Mouse (Mus musculus) myocyte (in vitro differentiated cells): ENCODE results near the gene Trmt1. TPM values are rescaled to one million over a fixed set of nuclear protein-coding genes. Genes with fewer than 3 reads are reported as not detected.

ENCODE experiments used
- H3K27me3 ChIP-seq: one replicate; pipeline ENCODE4 v1.6.1; 2011; ENCODE audit not compliant: control insufficient read depth, insufficient read depth, insufficient read length
- H3K36me3 ChIP-seq: one replicate; pipeline ENCODE4 v1.6.1; 2011; ENCODE audit not compliant: control insufficient read depth, insufficient read depth
- H3K4me2 ChIP-seq: one replicate; pipeline ENCODE4 v1.6.1; 2011; ENCODE audit warnings: low read depth, control low read depth
- H3K4me3 ChIP-seq: one replicate; pipeline ENCODE4 v1.5.1; 2011; ENCODE audit warnings: mild to moderate bottlenecking, control low read depth, moderate library complexity
- H3K79me2 ChIP-seq: one replicate; pipeline ENCODE4 v1.6.1; 2011; ENCODE audit not compliant: control insufficient read depth, insufficient read depth
- H3ac ChIP-seq: one replicate; pipeline ENCODE4 v1.6.1; 2011; ENCODE audit not compliant: control insufficient read depth, insufficient read length
- CEBPB ChIP-seq: IDR thresholded peaks from 2 replicates; pipeline ENCODE4 v1.6.1; 2011; ENCODE audit warnings: mild to moderate bottlenecking, moderate library complexity; ENCODE audit not compliant: poor library complexity, insufficient read depth, severe bottlenecking
- E2F4 ChIP-seq: IDR thresholded peaks from one replicate; pipeline ENCODE4 v1.6.1; 2011; ENCODE audit warnings: mild to moderate bottlenecking, control low read depth, moderate library complexity; ENCODE audit not compliant: insufficient read depth
- MAX ChIP-seq: IDR thresholded peaks from one replicate; pipeline ENCODE4 v1.6.1; 2011; ENCODE audit warnings: low read depth, mild to moderate bottlenecking, control low read depth
- MYOD1 ChIP-seq, 3 experiments: IDR thresholded peaks; one replicate each; pipeline ENCODE4 v1.6.1; 2011; ENCODE audit warnings: control low read depth in 2 of 3, low read depth in 2 of 3, mild to moderate bottlenecking in 2 of 3, moderate library complexity in 1 of 3; ENCODE audit not compliant: insufficient read length in 2 of 3, control insufficient read depth in 1 of 3
- MYOG ChIP-seq, 3 experiments: IDR thresholded peaks; one replicate each; pipeline ENCODE4 v1.6.1; 2011; ENCODE audit warnings: control low read depth in 2 of 3, low read depth in 2 of 3, mild to moderate bottlenecking in 2 of 3; ENCODE audit not compliant: insufficient read length in 2 of 3, control insufficient read depth in 1 of 3, insufficient read depth in 1 of 3
- POLR2A ChIP-seq: IDR thresholded peaks from one replicate; pipeline ENCODE4 v1.6.1; 2011; ENCODE audit warnings: low read depth, mild to moderate bottlenecking, control low read depth, moderate library complexity; ENCODE audit not compliant: insufficient read length
- POLR2AphosphoS2 ChIP-seq: IDR thresholded peaks from one replicate; pipeline ENCODE4 v1.6.1; 2011; ENCODE audit warnings: low read depth, control low read depth; ENCODE audit not compliant: insufficient read length
- REST ChIP-seq: IDR thresholded peaks from one replicate; pipeline ENCODE4 v1.6.1; 2011; ENCODE audit warnings: mild to moderate bottlenecking, control low read depth, moderate library complexity; ENCODE audit not compliant: insufficient read depth, insufficient read length
- SRF ChIP-seq: IDR thresholded peaks from one replicate; pipeline ENCODE4 v1.6.1; 2011; ENCODE audit warnings: low read depth; ENCODE audit not compliant: control insufficient read depth, insufficient read length
- TCF12 ChIP-seq: IDR thresholded peaks from one replicate; pipeline ENCODE4 v1.6.1; 2011; ENCODE audit warnings: mild to moderate bottlenecking, control low read depth; ENCODE audit not compliant: poor library complexity, insufficient read depth, severe bottlenecking
- TCF3 ChIP-seq: IDR thresholded peaks from one replicate; pipeline ENCODE4 v1.6.1; 2011; ENCODE audit warnings: low read depth, control low read depth; ENCODE audit not compliant: insufficient read length
- USF1 ChIP-seq: IDR thresholded peaks from one replicate; pipeline ENCODE4 v1.6.1; 2011; ENCODE audit warnings: low read depth, mild to moderate bottlenecking, control low read depth, moderate library complexity
- polyA plus RNA-seq: library from polyadenylated mRNA; unstranded; fragments of >200 nt; fragmentation: generic; extraction: Trizol; gene quantifications from one replicate; pipeline ENCODE4 v1.2.1, GENCODE M21; 2012; ENCODE audit warnings: missing spikeins

Gene Trmt1
- polyA plus RNA-seq, 1 experiment: 94.4 TPM

GRCm38 (mm10) chr8:84712759-84713120 is 26.6 kb downstream of the Trmt1 start:
- no peaks in the 10 kb centered on the region for H3K79me2 ChIP-seq
- no peak overlapping the region for H3ac ChIP-seq
- peaks cover 9% of the 10 kb centered on the region for H3K36me3 ChIP-seq
- no peak overlapping the region for H3K4me3 ChIP-seq
- no peak for TF ChIP-seq CEBPB
- TF ChIP-seq USF1: no peak
- no peak for TF ChIP-seq E2F4
- TF ChIP-seq TCF12: no peak
- TF ChIP-seq REST: no peak
- TF ChIP-seq MYOD1 (IDR thresholded peaks at IDR 0.05; ENCODE audit: control insufficient read depth in 1 of 3, insufficient read length in 2 of 3, low read depth in 2 of 3): no peak
- no peak for TF ChIP-seq TCF3
- TF ChIP-seq POLR2A: no peak
- no peak for TF ChIP-seq POLR2AphosphoS2
- H3K4me2 ChIP-seq: peak overlapping the region; percentile 68
- no peaks in the 10 kb centered on the region for H3K27me3 ChIP-seq

DNA sequence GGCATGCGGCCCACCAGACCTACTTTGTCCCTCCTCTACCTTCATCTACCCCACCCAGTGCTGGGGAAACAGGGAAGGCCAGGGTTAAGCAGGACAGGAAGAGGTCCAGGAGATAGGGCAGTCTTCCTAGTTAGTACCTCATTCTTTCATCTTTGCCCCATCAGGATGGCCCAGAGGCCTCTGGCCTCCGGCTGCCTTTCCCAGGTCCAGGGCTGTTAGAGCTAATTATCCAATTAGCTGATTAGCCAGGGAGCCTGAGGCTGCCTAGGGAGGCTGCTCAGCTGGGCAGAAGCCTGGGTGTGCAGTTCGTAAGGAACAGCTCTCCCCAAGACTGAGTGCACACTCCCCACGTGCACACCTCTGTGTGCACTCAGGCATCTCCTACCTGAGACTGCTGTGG is 27.3 kb downstream of the Trmt1 start:
- no peaks in the 10 kb centered on the region for H3K27me3 ChIP-seq
- H3K4me2 ChIP-seq: peak overlapping the region; percentile 68
- H3K36me3 ChIP-seq: peaks cover 9% of the 10 kb centered on the region
- H3ac ChIP-seq: no peak overlapping the region
- H3K79me2 ChIP-seq: no peaks in the 10 kb centered on the region
- TF ChIP-seq POLR2A (no peak), USF1 (no peak), TCF3 (no peak), E2F4 (no peak), REST (no peak), MAX (no peak), TCF12 (no peak)
- H3K4me3 ChIP-seq: no peak overlapping the region

DNA sequence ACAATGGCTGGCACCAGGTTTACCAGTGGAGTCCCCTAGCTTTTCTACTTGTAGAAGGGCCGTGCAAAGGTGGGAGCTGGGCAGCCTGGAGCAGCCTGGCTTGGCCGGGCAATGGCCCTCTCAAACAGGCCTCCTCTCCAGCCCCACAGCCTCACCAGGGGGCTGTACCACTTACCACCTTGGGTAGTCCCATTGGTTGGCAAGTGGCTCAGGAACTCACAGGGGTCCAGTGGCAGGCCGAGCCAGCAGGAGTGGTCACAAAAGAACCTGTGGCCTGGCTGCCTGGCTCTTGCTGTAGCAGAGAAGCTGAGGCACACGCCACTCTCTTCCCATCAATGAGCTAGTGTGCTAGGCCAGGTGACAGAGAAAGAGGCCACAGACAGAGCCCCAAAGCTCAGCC is 28.1 kb downstream of the Trmt1 start:
- H3ac ChIP-seq: no peak overlapping the region
- H3K4me2 ChIP-seq: no peak overlapping the region
- no peak overlapping the region for H3K4me3 ChIP-seq
- H3K36me3 ChIP-seq: peaks cover 9% of the 10 kb centered on the region
- H3K79me2 ChIP-seq: no peaks in the 10 kb centered on the region
- no peaks in the 10 kb centered on the region for H3K27me3 ChIP-seq
- TF ChIP-seq POLR2AphosphoS2 (no peak), REST (no peak), E2F4 (no peak), USF1 (no peak), TCF3 (no peak), TCF12 (no peak), MYOG (IDR thresholded peaks at IDR 0.05; ENCODE audit: control insufficient read depth in 1 of 3, insufficient read depth in 1 of 3, insufficient read length in 2 of 3, low read depth in 2 of 3) (no peak), MAX (no peak), SRF (no peak), MYOD1 (IDR thresholded peaks at IDR 0.05; ENCODE audit: control insufficient read depth in 1 of 3, insufficient read length in 2 of 3, low read depth in 2 of 3) (no peak), POLR2A (no peak), CEBPB (no peak)

DNA sequence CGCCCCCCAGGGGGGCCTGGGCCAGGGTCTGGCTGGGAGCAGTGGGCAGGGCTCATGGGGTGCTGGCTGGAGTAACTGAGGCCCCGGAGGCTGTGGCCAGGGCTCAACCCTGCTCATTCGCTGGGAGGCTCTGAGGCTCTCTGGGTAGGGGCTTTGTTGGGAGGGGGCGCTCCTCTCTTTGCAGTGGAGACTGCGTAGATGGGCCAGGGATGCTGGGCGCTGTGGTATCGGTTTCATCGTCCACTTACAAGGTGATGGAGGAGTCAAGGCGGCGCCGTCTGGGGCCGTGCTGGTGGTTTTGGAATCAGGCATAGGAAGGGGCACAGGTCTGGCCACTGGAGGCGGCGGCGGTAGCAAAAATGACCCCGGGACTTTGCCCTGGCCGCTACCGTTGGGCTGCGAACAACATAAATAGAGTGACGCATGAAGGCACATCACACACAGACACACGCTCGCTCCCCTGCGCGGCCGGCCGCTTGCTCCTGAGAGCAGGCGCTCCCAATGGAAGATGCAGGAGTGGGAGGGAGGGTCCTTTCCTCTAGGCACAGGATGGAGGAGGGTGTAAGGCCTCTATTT is 29.9 kb downstream of the Trmt1 start:
- Histone ChIP-seq H3K36me3 (peaks cover 21% of the 10 kb centered on the region), H3K4me3 (no peak overlapping the region)

DNA sequence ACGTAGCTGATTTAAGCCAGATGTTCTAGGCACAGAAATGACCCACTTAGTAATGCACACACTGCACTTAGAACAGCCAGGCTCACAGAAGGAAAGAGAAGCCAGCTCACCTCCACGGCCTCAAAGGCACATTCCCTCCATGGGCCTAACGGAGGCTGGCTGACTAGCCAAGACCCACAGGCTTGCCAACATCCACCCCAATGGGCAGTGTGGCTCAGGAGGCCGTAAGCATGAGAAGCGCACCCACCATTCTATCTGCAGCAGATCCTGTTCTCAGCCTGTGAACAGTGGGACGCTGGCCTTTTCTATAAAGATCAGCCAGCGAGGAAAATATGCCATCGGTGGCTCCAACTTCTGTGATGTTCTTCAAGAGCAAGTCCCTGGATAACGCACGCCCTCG is 30.7 kb downstream of the Trmt1 start:
- no peak for TF ChIP-seq TCF3
- TF ChIP-seq MYOG (IDR thresholded peaks at IDR 0.05; ENCODE audit: control insufficient read depth in 1 of 3, insufficient read depth in 1 of 3, insufficient read length in 2 of 3, low read depth in 2 of 3): no peak
- no peak for TF ChIP-seq SRF
- TF ChIP-seq MYOD1 (IDR thresholded peaks at IDR 0.05; ENCODE audit: control insufficient read depth in 1 of 3, insufficient read length in 2 of 3, low read depth in 2 of 3): no peak
- no peak for TF ChIP-seq REST
- no peak for TF ChIP-seq CEBPB
- no peak for TF ChIP-seq MAX
- TF ChIP-seq USF1: no peak
- no peak for TF ChIP-seq E2F4
- no peak for TF ChIP-seq POLR2A
- no peak for TF ChIP-seq POLR2AphosphoS2
- TF ChIP-seq TCF12: no peak
- H3K27me3 ChIP-seq: no peaks in the 10 kb centered on the region
- H3K36me3 ChIP-seq: peaks cover 27% of the 10 kb centered on the region

More for the DNA sequence above, 29.9 kb downstream of the Trmt1 start:
- no peaks in the 10 kb centered on the region for H3K79me2 ChIP-seq
- no peak for TF ChIP-seq CEBPB
- no peak for TF ChIP-seq MAX
- TF ChIP-seq E2F4: no peak
- TF ChIP-seq TCF3: no peak
- TF ChIP-seq MYOG (IDR thresholded peaks at IDR 0.05; ENCODE audit: control insufficient read depth in 1 of 3, insufficient read depth in 1 of 3, insufficient read length in 2 of 3, low read depth in 2 of 3): no peak
- TF ChIP-seq TCF12: no peak
- no peak for TF ChIP-seq SRF
- no peak for TF ChIP-seq POLR2A
- no peak for TF ChIP-seq POLR2AphosphoS2
- no peak for TF ChIP-seq USF1
- no peak for TF ChIP-seq REST
- no peak for TF ChIP-seq MYOD1 (IDR thresholded peaks at IDR 0.05; ENCODE audit: control insufficient read depth in 1 of 3, insufficient read length in 2 of 3, low read depth in 2 of 3)
- H3K27me3 ChIP-seq: no peaks in the 10 kb centered on the region
- no peak overlapping the region for H3ac ChIP-seq
- H3K4me2 ChIP-seq: no peak overlapping the region

More for the DNA sequence above, 30.7 kb downstream of the Trmt1 start:
- Histone ChIP-seq H3K79me2 (no peaks in the 10 kb centered on the region), H3ac (no peak overlapping the region), H3K4me2 (no peak overlapping the region), H3K4me3 (no peak overlapping the region)
